Mouse (Mus musculus): ENCODE measurements around the gene Epn3. TPM values are rescaled to one million over a fixed set of nuclear protein-coding genes. Genes with fewer than 3 reads are reported as not detected.

The Epn3 gene
- polyA plus RNA-seq (2012; rRNA removed), result 15.0 and 16.5 TPM in 2 replicates

GRCm38 (mm10) chr11:94499661-94500152, at the start of gene Epn3:
TSS of gene Epn3 (minus strand) at chr11:94499974.
- no peak for DNase-seq (ENCODE audit: low read depth)

- DNase-seq (ENCODE audit: low read depth), result no peak
Observed at GRCm38 (mm10) chr11:94548888-94549690, 49.3 kb upstream of the Epn3 start, which contains the start of gene Rsad1. TSS of gene Rsad1 (minus strand) at chr11:94549255.

GRCm38 (mm10) chr11:94548041-94548784, 48.4 kb upstream of the Epn3 start:
- no peak for DNase-seq (ENCODE audit: low read depth)

GRCm38 (mm10) chr11:94547271-94547670, 47.5 kb upstream of the Epn3 start:
- no peak for DNase-seq (ENCODE audit: low read depth)

- DNase-seq (ENCODE audit: low read depth), result no peak
Observed at GRCm38 (mm10) chr11:94546381-94546780, 46.6 kb upstream of the Epn3 start.

- no peak for DNase-seq (ENCODE audit: low read depth)
Observed at GRCm38 (mm10) chr11:94544422-94544821, 44.6 kb upstream of the Epn3 start.

- no peak for DNase-seq (ENCODE audit: low read depth)
Observed at GRCm38 (mm10) chr11:94543932-94544331, 44.2 kb upstream of the Epn3 start.

- no peak for DNase-seq (ENCODE audit: low read depth)
Observed at GRCm38 (mm10) chr11:94543344-94543743, 43.6 kb upstream of the Epn3 start.

GRCm38 (mm10) chr11:94542400-94542799, 42.6 kb upstream of the Epn3 start:
- no peak for DNase-seq (ENCODE audit: low read depth)

GRCm38 (mm10) chr11:94539761-94540160, 40.0 kb upstream of the Epn3 start:
- DNase-seq (ENCODE audit: low read depth), result no peak

- no peak for DNase-seq (ENCODE audit: low read depth)
Observed at GRCm38 (mm10) chr11:94538733-94539292, 39.0 kb upstream of the Epn3 start.

- DNase-seq (ENCODE audit: low read depth), result no peak
Observed at GRCm38 (mm10) chr11:94533171-94533570, 33.4 kb upstream of the Epn3 start.

- DNase-seq (ENCODE audit: low read depth), result no peak
Observed at GRCm38 (mm10) chr11:94528879-94529278, 29.1 kb upstream of the Epn3 start.

GRCm38 (mm10) chr11:94526171-94526879, 26.6 kb upstream of the Epn3 start:
- no peak for DNase-seq (ENCODE audit: low read depth)

GRCm38 (mm10) chr11:94521219-94521843, 21.6 kb upstream of the Epn3 start, which contains the start of gene Mycbpap:
TSS of gene Mycbpap (minus strand) at chr11:94521742.
- DNase-seq (ENCODE audit: low read depth), result no peak

- no peak for DNase-seq (ENCODE audit: low read depth)
Observed at GRCm38 (mm10) chr11:94513452-94513851, 13.7 kb upstream of the Epn3 start.

- no peak for DNase-seq (ENCODE audit: low read depth)
Observed at GRCm38 (mm10) chr11:94508976-94509375, 9.2 kb upstream of the Epn3 start.

GRCm38 (mm10) chr11:94501482-94501881, 1.7 kb upstream of the Epn3 start:
- no peak for DNase-seq (ENCODE audit: low read depth)

GRCm38 (mm10) chr11:94500362-94500761, 588 bp upstream of the Epn3 start:
- no peak for DNase-seq (ENCODE audit: low read depth)

GRCm38 (mm10) chr11:94499035-94499434, 739 bp downstream of the Epn3 start:
- DNase-seq (ENCODE audit: low read depth), result no peak
